Mouse (Mus musculus): ENCODE measurements around the gene Spag7. TPM values are rescaled to one million over a fixed set of nuclear protein-coding genes. Genes with fewer than 3 reads are reported as not detected.

The Spag7 gene
- total RNA-seq, 1 experiment, result 74.5 TPM

DNA sequence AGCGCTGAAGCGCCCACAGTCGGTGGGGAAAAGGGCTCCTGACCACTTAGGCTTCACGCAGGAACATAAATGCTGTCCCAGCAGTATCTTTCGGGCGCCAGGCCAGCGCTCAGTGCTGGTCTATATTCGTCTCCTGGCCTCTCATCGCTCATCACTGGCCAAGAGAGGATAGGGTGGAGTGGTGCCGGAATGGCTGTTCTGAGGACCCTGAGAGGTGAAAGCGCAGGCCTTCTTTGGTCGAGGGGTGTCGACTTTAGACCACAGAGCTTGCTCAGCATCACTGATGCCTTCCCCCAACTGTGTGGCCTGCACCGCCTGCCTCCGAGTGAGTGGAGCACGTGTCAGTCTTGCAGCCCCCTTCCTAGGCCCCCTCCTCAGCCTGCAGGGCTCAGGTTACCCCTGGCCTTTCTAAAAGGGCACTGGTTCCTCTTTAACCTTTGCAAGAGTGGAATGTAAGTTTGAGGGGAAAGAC lies 12.7 kb downstream of the Spag7 start:
- Histone ChIP-seq H3K9me3 (ENCODE audit: control insufficient read depth, insufficient read depth, low read depth, low read length) (no peaks in the 10 kb centered on the region), H3K4me1 (ENCODE audit: control insufficient read depth in 2 of 2, insufficient read depth in 2 of 2, low read length in 2 of 2, poor library complexity in 1 of 2) (peaks cover 8 to 25% of the 10 kb centered on the region in 2 experiments; a peak in 3 of 4 replicates), H3K27ac (ENCODE audit: insufficient read depth, low read depth, low read length, poor library complexity, severe bottlenecking) (peak overlapping the region; percentile 83; the same call in 1 of the 2 replicates), H3K4me3 (ENCODE audit: insufficient read depth in 1 of 2, low read depth in 1 of 2, low read length in 2 of 2, poor library complexity in 1 of 2, severe bottlenecking in 1 of 2) (peak overlapping the region; percentile 89 to 98), H3K36me3 (ENCODE audit: control insufficient read depth, insufficient read depth, low read length, poor library complexity, severe bottlenecking) (peaks cover 23% of the 10 kb centered on the region), H3K9ac (ENCODE audit: insufficient read depth, low read depth, low read length, poor library complexity, severe bottlenecking) (peak overlapping the region; percentile 87)
- TF ChIP-seq CHD2 (IDR thresholded peaks at IDR 0.05; ENCODE audit: low read depth, low read length) (no peak), ZC3H11A (IDR thresholded peaks at IDR 0.05; ENCODE audit: borderline replicate concordance, low read depth, low read length) (no peak), MAFK (IDR thresholded peaks at IDR 0.05; ENCODE audit: insufficient read depth, low read depth, low read length) (no peak), HCFC1 (IDR thresholded peaks at IDR 0.05; ENCODE audit: borderline replicate concordance, insufficient read depth, low read length) (no peak), ZNF384 (IDR thresholded peaks at IDR 0.05; ENCODE audit: low read depth, low read length) (no peak)
- in situ Hi-C loops (cut with MboI; ENCODE audit: low sequenced_read_pairs in 2 of 2, unreplicated experiment in 2 of 2), result no loop called here
- DNase-seq (ENCODE audit: low read depth, low spot score), result no peak

DNA sequence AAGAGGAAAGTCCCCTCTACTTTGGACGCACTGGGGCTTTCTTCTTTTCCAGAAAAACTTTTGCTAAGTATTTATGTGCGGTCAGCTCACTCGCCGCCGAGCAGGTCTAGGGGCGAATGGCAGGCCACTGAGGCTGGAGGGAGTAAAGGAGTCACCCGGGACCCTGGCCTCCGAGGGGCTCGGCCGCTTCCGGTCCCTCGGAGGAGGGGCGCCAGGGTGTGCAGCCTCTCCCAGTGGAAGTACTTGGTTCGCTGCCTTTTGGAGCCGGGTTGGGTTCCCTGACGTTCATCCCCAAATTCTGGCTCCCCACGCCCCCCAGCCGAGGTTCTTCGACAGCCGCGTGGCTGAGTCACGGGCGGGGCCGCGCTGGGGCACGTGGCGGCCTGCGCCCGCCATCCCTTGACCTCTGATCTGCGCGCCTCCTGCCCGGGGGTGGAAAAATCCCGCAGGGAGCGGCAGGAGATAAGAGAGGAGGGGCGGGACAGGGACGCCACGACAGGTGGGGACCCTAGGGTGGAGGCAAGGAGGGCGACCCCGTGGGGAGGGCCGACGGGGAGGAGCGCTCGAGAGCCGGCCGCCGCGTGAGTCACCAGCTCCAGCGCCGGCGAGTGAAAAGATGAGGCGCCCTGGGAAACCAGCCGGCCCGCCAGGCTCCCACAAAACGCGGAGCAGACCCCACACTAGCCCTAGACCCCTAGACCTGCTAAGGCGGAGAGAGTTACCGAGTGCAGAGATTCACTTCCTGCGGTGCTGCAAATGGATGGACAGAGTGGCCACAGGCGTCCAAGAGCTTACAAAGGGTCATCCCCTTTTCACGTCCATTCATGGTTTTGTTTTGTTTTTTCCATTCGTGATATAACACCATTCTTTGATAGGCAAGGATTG lies 13.4 kb downstream of the Spag7 start:
- Histone ChIP-seq H3K4me3 (ENCODE audit: insufficient read depth in 1 of 2, low read depth in 1 of 2, low read length in 2 of 2, poor library complexity in 1 of 2, severe bottlenecking in 1 of 2) (peak overlapping the region; percentile 89 to 98), H3K9me3 (ENCODE audit: control insufficient read depth, insufficient read depth, low read depth, low read length) (no peaks in the 10 kb centered on the region), H3K9ac (ENCODE audit: insufficient read depth, low read depth, low read length, poor library complexity, severe bottlenecking) (peak overlapping the region; percentile 87), H3K4me1 (ENCODE audit: control insufficient read depth in 2 of 2, insufficient read depth in 2 of 2, low read length in 2 of 2, poor library complexity in 1 of 2) (peaks cover 8 to 25% of the 10 kb centered on the region in 2 experiments; a peak in 3 of 4 replicates), H3K27ac (ENCODE audit: insufficient read depth, low read depth, low read length, poor library complexity, severe bottlenecking) (peak overlapping the region; percentile 83), H3K36me3 (ENCODE audit: control insufficient read depth, insufficient read depth, low read length, poor library complexity, severe bottlenecking) (peaks cover 27% of the 10 kb centered on the region)
- TF ChIP-seq ZNF384 (IDR thresholded peaks at IDR 0.05; ENCODE audit: low read depth, low read length) (no peak), CHD2 (IDR thresholded peaks at IDR 0.05; ENCODE audit: low read depth, low read length) (no peak), HCFC1 (IDR thresholded peaks at IDR 0.05; ENCODE audit: borderline replicate concordance, insufficient read depth, low read length) (no peak), ZC3H11A (IDR thresholded peaks at IDR 0.05; ENCODE audit: borderline replicate concordance, low read depth, low read length) (no peak), MAFK (IDR thresholded peaks at IDR 0.05; ENCODE audit: insufficient read depth, low read depth, low read length) (no peak)
- peak; percentile 33 for DNase-seq (ENCODE audit: low read depth, low spot score)
- in situ Hi-C loops (cut with MboI; ENCODE audit: low sequenced_read_pairs in 2 of 2, unreplicated experiment in 2 of 2), result no loop called here

DNA sequence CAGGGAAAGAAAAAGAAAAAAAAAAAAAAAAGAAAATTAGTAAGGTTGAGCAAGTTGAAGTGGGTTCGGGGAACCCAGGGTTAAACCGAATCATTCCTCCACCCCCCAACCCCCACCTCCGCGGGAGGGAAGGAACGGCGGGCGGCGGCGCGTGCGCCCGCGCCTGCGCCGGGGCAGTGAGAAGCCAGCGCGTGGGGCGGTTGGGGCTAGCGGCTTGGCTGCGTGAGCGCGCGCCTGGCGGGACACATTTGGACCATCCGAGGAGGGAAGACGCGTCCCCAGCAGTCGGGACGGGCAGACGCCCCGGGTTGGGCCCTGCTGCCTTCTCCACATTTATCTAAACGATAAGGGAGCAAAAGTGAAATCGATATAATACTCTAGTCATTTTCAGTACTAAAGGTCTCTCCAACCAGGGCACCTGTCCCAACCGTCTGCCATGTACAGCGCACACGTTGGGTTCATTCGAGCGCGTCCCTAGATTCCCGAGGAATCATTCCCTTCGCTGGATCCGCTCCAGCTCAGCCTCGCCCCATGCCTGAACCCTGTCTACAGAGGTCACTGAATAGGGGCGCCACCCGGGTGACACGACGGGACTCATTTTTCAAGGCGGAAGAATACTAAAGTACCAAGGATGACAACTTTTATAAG lies 14.2 kb downstream of the Spag7 start:
- no peaks in the 10 kb centered on the region for H3K9me3 ChIP-seq (ENCODE audit: control insufficient read depth, insufficient read depth, low read depth, low read length)

DNA sequence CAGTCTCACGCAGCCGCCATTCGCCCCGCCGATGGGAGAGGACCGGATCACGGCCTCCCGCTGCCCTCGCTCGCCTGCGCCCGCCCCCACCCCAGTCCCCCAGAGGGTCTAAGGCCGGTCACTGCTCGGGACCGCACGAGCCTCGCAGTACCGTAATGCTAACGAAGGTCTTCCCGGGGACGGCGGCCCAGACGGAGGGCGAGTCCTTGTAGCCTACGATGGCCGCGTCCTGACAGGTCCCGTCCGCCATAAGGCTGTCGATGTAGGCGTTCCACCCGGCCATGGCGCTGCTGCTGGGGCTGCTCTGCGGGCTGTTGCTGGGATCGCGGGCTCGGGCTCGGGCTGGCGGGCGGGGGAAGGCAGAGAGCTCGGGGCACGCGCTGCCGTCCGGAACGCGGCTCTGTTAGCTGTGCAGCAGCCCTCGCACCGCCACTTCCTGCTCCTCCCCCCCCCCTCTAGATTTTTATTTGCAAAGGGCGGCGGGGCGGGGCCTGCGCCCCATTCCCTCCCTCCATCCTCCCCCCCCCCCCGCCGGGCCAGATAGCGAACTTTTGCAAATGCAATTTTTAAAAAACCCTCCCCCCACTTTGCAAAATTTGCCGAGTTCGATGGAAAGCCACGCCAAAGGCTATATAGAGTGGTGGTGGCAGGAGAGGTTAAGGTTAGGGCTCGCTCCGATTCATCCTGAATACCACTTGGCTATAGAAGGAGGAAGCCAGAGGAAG lies 14.9 kb downstream of the Spag7 start, which contains the start of gene Pfn1:
Pfn1 (minus strand) TSS at position 447 of the 725 bp plus-strand sequence.
- Histone ChIP-seq H3K36me3 (ENCODE audit: control insufficient read depth, insufficient read depth, low read length, poor library complexity, severe bottlenecking) (peaks cover 40% of the 10 kb centered on the region), H3K27ac (ENCODE audit: insufficient read depth, low read depth, low read length, poor library complexity, severe bottlenecking) (peak within 1 kb of the TSS; percentile 98), H3K4me1 (ENCODE audit: control insufficient read depth in 2 of 2, insufficient read depth in 2 of 2, low read length in 2 of 2, poor library complexity in 1 of 2) (peaks cover 8 to 23% of the 10 kb centered on the region in 2 experiments; a peak in 3 of 4 replicates), H3K9ac (ENCODE audit: insufficient read depth, low read depth, low read length, poor library complexity, severe bottlenecking) (peak within 1 kb of the TSS; percentile 99), H3K9me3 (ENCODE audit: control insufficient read depth, insufficient read depth, low read depth, low read length) (no peaks in the 10 kb centered on the region), H3K4me3 (ENCODE audit: insufficient read depth in 1 of 2, low read depth in 1 of 2, low read length in 2 of 2, poor library complexity in 1 of 2, severe bottlenecking in 1 of 2) (peak within 1 kb of the TSS; percentile 89 to 98)
- in situ Hi-C loops (cut with MboI; ENCODE audit: low sequenced_read_pairs in 2 of 2, unreplicated experiment in 2 of 2), result no loop called here
- peak; percentile 47 for DNase-seq (ENCODE audit: low read depth, low spot score)
- TF ChIP-seq ZC3H11A (IDR thresholded peaks at IDR 0.05; ENCODE audit: borderline replicate concordance, low read depth, low read length) (no peak), MAFK (IDR thresholded peaks at IDR 0.05; ENCODE audit: insufficient read depth, low read depth, low read length) (no peak), ZNF384 (IDR thresholded peaks at IDR 0.05; ENCODE audit: low read depth, low read length) (no peak), HCFC1 (IDR thresholded peaks at IDR 0.05; ENCODE audit: borderline replicate concordance, insufficient read depth, low read length) (no peak), CHD2 (IDR thresholded peaks at IDR 0.05; ENCODE audit: low read depth, low read length) (no peak)

More for the DNA sequence above, 14.2 kb downstream of the Spag7 start:
- peak; percentile 54 for DNase-seq (ENCODE audit: low read depth, low spot score)
- Histone ChIP-seq H3K4me3 (ENCODE audit: insufficient read depth in 1 of 2, low read depth in 1 of 2, low read length in 2 of 2, poor library complexity in 1 of 2, severe bottlenecking in 1 of 2) (peak overlapping the region; percentile 89 to 98), H3K27ac (ENCODE audit: insufficient read depth, low read depth, low read length, poor library complexity, severe bottlenecking) (peak overlapping the region; percentile 83), H3K4me1 (ENCODE audit: control insufficient read depth in 2 of 2, insufficient read depth in 2 of 2, low read length in 2 of 2, poor library complexity in 1 of 2) (peaks cover 8 to 25% of the 10 kb centered on the region in 2 experiments; a peak in 3 of 4 replicates), H3K9ac (ENCODE audit: insufficient read depth, low read depth, low read length, poor library complexity, severe bottlenecking) (peak overlapping the region; percentile 87), H3K36me3 (ENCODE audit: control insufficient read depth, insufficient read depth, low read length, poor library complexity, severe bottlenecking) (peaks cover 34% of the 10 kb centered on the region)
- in situ Hi-C loops (cut with MboI; ENCODE audit: low sequenced_read_pairs in 2 of 2, unreplicated experiment in 2 of 2), result no loop called here
- TF ChIP-seq MAFK (IDR thresholded peaks at IDR 0.05; ENCODE audit: insufficient read depth, low read depth, low read length), result no peak
- no peak for TF ChIP-seq ZC3H11A (IDR thresholded peaks at IDR 0.05; ENCODE audit: borderline replicate concordance, low read depth, low read length)
- no peak for TF ChIP-seq HCFC1 (IDR thresholded peaks at IDR 0.05; ENCODE audit: borderline replicate concordance, insufficient read depth, low read length)
- TF ChIP-seq ZNF384 (IDR thresholded peaks at IDR 0.05; ENCODE audit: low read depth, low read length), result no peak
- peak; percentile 49; the same call in 1 of the 2 replicates for TF ChIP-seq CHD2 (IDR thresholded peaks at IDR 0.05; ENCODE audit: low read depth, low read length)
